Mouse (Mus musculus): ENCODE data around the gene Snap23. TPM values are rescaled to one million over a fixed set of nuclear protein-coding genes. Genes with fewer than 3 reads are reported as not detected.
A peak's percentile ranks its signal among the peaks of the same experiment; 100 is the strongest.

Snap23 gene
- total RNA-seq, 2 experiments from 2014 or later: 14.1 to 19.7 TPM

- no peak for DNase-seq (ENCODE audit: extremely low spot score in 1 of 2, low spot score in 1 of 2)
Observed at GRCm38 (mm10) chr2:120577799-120578198, 10.3 kb downstream of the Snap23 start.

GRCm38 (mm10) chr2:120578286-120578685, 10.8 kb downstream of the Snap23 start:
- no peak for DNase-seq (ENCODE audit: extremely low spot score in 1 of 2, low spot score in 1 of 2)

- DNase-seq (ENCODE audit: extremely low spot score in 1 of 2, low spot score in 1 of 2): no peak
Observed at GRCm38 (mm10) chr2:120589759-120590158, 22.3 kb downstream of the Snap23 start.

GRCm38 (mm10) chr2:120592227-120592626, 24.8 kb downstream of the Snap23 start:
- no peak for DNase-seq (ENCODE audit: extremely low spot score in 1 of 2, low spot score in 1 of 2)

GRCm38 (mm10) chr2:120597734-120598133, 30.3 kb downstream of the Snap23 start:
- no peak for DNase-seq (ENCODE audit: extremely low spot score in 1 of 2, low spot score in 1 of 2)

GRCm38 (mm10) chr2:120599506-120599905, 32.0 kb downstream of the Snap23 start:
- DNase-seq (ENCODE audit: extremely low spot score in 1 of 2, low spot score in 1 of 2): no peak

- DNase-seq (ENCODE audit: extremely low spot score in 1 of 2, low spot score in 1 of 2): no peak
Observed at GRCm38 (mm10) chr2:120606021-120606690, 38.7 kb downstream of the Snap23 start.

- peak; percentile 88 to 93 for DNase-seq (ENCODE audit: extremely low spot score in 1 of 2, low spot score in 1 of 2)
Observed at GRCm38 (mm10) chr2:120608830-120609723, 41.6 kb downstream of the Snap23 start, which contains the start of the genes Haus2 and Lrrc57. Gene Haus2 (plus strand): TSS chr2:120609383. Gene Lrrc57 (minus strand): TSS chr2:120609520.

- no peak for DNase-seq (ENCODE audit: extremely low spot score in 1 of 2, low spot score in 1 of 2)
Observed at GRCm38 (mm10) chr2:120616279-120617163, 49.0 kb downstream of the Snap23 start.

- no peak for DNase-seq (ENCODE audit: extremely low spot score in 1 of 2, low spot score in 1 of 2)
Observed at GRCm38 (mm10) chr2:120619538-120619937, 52.1 kb downstream of the Snap23 start.

- no peak for DNase-seq (ENCODE audit: extremely low spot score in 1 of 2, low spot score in 1 of 2)
Observed at GRCm38 (mm10) chr2:120622920-120623319, 55.4 kb downstream of the Snap23 start.

- no peak for DNase-seq (ENCODE audit: extremely low spot score in 1 of 2, low spot score in 1 of 2)
Observed at GRCm38 (mm10) chr2:120628076-120628865, 60.8 kb downstream of the Snap23 start.

GRCm38 (mm10) chr2:120628886-120629735, 61.6 kb downstream of the Snap23 start, which contains the start of gene Stard9:
Gene Stard9 (plus strand): TSS chr2:120629121.
- DNase-seq (ENCODE audit: extremely low spot score in 1 of 2, low spot score in 1 of 2): peak; percentile 82 to 86

GRCm38 (mm10) chr2:120630246-120630645, 62.8 kb downstream of the Snap23 start:
- DNase-seq (ENCODE audit: extremely low spot score in 1 of 2, low spot score in 1 of 2): no peak

GRCm38 (mm10) chr2:120630655-120631054, 63.2 kb downstream of the Snap23 start:
- DNase-seq (ENCODE audit: extremely low spot score in 1 of 2, low spot score in 1 of 2): no peak

- no peak for DNase-seq (ENCODE audit: extremely low spot score in 1 of 2, low spot score in 1 of 2)
Observed at GRCm38 (mm10) chr2:120631521-120631920, 64.0 kb downstream of the Snap23 start.

GRCm38 (mm10) chr2:120631957-120632356, 64.5 kb downstream of the Snap23 start:
- no peak for DNase-seq (ENCODE audit: extremely low spot score in 1 of 2, low spot score in 1 of 2)

GRCm38 (mm10) chr2:120640835-120641234, 73.4 kb downstream of the Snap23 start:
- DNase-seq (ENCODE audit: extremely low spot score in 1 of 2, low spot score in 1 of 2): no peak

GRCm38 (mm10) chr2:120643836-120644235, 76.4 kb downstream of the Snap23 start:
- DNase-seq (ENCODE audit: extremely low spot score in 1 of 2, low spot score in 1 of 2): peak in 1 of 2 experiments; percentile 19
